Mouse (Mus musculus) megakaryocyte, embryonic 14.5 days (primary cell): Measurements from ENCODE around the gene Zfp280c.

ENCODE experiments used
- FLI1 ChIP-seq: IDR thresholded peaks from 2 replicates; pipeline ENCODE4 v1.6.1; 2012; ENCODE audit warnings: low read length, inconsistent platforms, mixed read lengths
- GATA1 ChIP-seq: IDR thresholded peaks from 3 replicates; pipeline ENCODE4 v1.6.1; 2012; ENCODE audit warnings: mixed read lengths, low read length, inconsistent platforms, borderline replicate concordance

DNA sequence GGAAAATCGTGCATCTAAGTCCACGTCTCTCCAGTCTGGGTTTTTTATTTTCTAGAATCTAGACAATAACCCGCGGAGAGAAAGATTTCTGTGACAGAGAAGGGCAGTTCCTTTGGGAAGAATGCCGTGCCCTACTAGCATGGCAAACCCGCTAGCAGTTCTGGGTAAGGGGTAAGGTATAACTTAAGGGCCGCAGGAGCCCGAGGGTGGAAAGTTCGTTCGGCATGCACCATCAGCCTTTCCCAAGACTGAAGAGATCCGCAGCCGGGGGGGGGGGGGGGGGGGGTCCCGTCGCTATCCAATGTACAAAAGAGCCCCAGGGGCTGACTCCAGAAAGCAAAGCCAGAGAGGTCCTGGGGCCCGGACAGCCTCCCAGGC lies 594 bp downstream of the Zfp280c start:
- no peak for TF ChIP-seq GATA1
- no peak for TF ChIP-seq FLI1
